Mouse (Mus musculus): ENCODE data around the gene Uts2r. TPM values are rescaled to one million over a fixed set of nuclear protein-coding genes. Genes with fewer than 3 reads are reported as not detected.

Uts2r gene
- total RNA-seq, 2 experiments from 2014 or later: not detected

DNA sequence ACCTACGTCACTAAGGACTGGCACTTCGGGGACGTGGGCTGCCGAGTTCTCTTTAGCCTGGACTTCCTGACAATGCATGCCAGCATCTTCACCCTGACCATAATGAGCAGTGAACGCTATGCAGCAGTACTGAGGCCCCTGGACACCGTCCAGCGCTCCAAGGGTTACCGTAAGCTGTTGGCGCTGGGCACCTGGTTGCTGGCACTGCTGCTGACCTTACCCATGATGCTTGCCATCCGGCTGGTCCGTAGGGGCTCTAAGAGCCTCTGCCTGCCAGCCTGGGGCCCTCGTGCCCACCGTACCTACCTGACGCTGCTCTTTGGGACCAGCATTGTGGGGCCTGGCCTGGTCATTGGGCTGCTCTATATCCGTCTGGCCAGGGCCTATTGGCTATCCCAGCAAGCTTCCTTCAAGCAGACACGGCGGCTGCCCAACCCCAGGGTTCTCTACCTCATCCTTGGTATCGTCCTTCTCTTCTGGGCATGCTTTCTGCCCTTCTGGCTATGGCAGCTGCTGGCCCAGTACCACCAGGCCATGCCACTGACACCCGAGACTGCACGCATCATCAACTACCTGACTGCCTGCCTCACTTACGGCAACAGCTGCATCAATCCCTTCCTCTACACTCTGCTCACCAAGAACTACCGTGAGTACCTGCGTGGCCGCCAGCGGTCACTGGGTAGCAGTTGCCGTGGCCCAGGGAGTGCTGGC is 720 bp downstream of the Uts2r start:
- no peak for ATAC-seq (replicated peaks; ENCODE audit: poor library complexity)

- ATAC-seq (replicated peaks; ENCODE audit: poor library complexity): no peak
These were observed 3.7 kb downstream of the Uts2r start for GRCm38 (mm10) chr11:121163751-121164150.

DNA sequence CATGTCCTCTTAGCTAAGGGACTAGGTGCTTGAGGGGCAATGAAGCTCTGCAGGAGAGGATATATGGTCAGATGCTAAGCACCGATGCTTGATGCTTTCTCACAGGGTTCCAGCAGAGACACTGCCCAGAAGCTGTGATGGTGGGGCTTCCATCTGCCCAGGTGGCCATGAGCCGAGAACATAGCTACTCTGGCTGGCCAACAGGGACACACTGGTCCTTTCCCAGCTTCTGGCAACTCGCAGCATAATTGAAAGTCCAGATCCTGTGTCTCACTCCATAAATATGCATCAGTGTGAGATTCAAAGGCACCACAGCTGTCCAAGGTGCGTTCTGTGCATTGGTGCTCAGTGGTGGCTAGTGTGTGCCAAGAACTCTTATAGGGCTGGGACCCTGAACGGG is 13.1 kb downstream of the Uts2r start:
- ATAC-seq (replicated peaks; ENCODE audit: poor library complexity): no peak

DNA sequence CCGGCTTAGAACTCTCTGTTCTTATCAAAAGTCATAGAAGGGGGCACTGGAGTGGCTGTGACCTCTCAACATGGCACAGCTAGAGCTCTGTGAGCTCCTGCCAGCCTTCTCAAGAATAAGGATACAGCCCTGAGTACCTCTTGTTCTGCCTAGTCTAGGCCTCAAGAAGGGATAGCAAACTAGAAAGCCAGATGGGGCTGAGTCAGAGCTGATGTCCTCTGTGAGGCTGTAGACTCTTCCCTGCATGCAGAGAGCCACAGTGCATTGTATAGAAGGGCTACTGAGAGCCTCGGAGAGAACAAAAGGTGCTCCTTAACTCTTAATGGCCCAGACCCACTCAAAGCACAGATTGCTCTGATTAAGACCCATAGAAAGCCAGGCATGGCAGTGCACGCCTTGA is 14.2 kb downstream of the Uts2r start:
- no peak for ATAC-seq (replicated peaks; ENCODE audit: poor library complexity)

GRCm38 (mm10) chr11:121176285-121177270 is 16.5 kb downstream of the Uts2r start:
- peak; percentile 94 for ATAC-seq (replicated peaks; ENCODE audit: poor library complexity)

DNA sequence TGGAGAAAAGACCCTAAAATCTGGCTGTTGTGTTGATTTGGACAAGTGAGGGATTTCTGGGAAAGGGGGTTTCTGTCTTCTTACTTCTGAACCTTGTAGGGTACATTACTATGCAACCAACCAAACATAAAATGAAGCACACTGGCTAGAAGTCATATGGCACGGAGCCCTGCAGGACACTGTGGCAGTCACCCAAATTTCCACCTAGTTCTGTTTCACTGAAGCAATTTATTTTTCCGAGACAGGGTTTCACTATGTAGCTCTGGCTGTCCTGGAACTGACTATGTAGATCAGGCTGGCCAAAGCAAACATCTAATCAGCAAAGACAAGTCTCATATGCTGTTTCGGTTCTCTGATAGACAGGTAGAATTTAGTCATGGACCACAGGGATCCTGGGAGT is 29.6 kb downstream of the Uts2r start:
- no peak for ATAC-seq (replicated peaks; ENCODE audit: poor library complexity)

- ATAC-seq (replicated peaks; ENCODE audit: poor library complexity): peak; percentile 37; the same call in 1 of the 2 replicates
These were observed 32.7 kb downstream of the Uts2r start for GRCm38 (mm10) chr11:121192742-121193141.

DNA sequence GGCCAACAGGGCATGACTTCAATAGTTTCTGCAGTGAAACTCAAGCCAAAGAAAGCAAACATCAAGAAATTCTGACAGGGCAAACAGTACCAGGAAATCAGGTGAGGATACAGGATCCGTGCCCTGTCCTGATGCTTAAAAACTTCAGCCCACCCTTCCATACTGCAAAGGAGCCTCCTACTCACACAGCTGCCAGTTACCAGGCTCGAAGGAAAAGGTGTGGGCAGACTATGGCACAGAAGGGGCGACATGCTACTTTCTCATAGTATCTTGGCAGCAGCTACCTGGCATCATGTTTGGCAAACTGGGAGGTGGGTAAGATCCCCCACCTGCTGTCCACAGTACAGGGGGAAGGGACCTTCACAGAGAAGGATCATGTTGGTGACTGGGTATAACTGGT is 33.3 kb downstream of the Uts2r start:
- ATAC-seq (replicated peaks; ENCODE audit: poor library complexity): no peak

DNA sequence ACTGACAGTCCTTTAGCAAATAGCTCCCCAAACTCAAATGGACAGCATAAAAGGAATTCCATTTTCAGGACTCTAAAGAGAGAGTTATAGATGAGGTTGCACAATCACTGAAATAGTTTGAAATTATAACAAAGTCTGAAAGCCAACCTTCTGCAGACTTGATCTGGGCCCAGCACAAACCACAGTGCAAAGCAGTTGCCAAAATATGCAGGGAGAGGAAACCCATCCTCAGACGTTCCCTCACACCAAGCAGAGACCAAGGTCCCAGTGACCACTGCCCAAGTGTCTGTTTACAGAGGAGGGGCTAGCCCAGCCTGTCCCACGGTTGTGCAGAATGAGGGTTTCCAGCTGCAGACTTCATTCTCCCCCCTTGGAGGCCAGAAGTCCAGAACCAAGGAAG is 38.6 kb downstream of the Uts2r start:
- no peak for ATAC-seq (replicated peaks; ENCODE audit: poor library complexity)

- ATAC-seq (replicated peaks; ENCODE audit: poor library complexity): no peak
These were observed 39.8 kb downstream of the Uts2r start for GRCm38 (mm10) chr11:121199851-121200250.

GRCm38 (mm10) chr11:121200781-121201180 is 40.7 kb downstream of the Uts2r start:
- no peak for ATAC-seq (replicated peaks; ENCODE audit: poor library complexity)

DNA sequence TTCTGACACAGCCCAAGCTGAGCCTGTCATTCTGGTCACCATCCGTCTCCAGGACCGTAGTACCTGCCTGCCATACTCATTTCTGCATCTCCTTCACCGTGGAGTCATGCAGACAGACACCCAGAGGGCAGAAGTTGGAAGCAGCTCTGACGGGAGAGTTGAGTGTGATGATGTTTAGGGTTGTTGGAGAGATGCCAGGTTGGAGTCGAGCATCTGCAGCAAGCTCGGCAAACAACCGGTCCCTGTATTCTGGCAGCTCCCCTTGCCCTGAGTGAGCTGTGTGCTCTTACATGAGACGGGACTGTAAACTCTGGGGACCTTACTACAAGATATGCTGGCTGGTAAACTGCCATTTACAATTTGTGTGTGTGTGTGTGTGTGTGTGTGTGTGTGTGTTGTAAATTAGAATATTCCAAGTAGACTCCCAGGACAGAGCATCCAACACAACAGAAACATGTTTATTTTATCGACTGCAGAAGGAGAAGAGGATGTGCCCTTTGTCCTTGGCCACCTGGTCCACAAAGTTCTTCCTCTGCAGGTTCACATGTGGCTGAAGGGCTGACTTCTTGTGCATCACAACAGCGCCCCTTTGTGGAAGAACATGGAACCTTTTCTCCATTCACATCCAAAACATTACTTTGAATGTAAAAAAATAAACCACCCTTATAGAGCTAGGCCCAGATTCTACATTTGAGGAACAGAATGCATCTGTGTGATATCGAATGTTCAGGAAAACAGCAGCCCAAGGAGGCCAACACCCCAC is 41.5 kb downstream of the Uts2r start:
- 0 out of 2 replicates have a peak, but pooled peaks have one; percentile 15 for ATAC-seq (replicated peaks; ENCODE audit: poor library complexity)

- ATAC-seq (replicated peaks; ENCODE audit: poor library complexity): no peak
These were observed 43.7 kb downstream of the Uts2r start for GRCm38 (mm10) chr11:121203859-121204160.

GRCm38 (mm10) chr11:121204161-121205006 is 44.3 kb downstream of the Uts2r start, which contains the start of the genes Hexdc and Ogfod3:
TSS of gene Hexdc (plus strand) at chr11:121204433.
TSS of gene Ogfod3 (minus strand) at chr11:121204711.
- ATAC-seq (replicated peaks; ENCODE audit: poor library complexity): peak; percentile 96

Other genes with a start within 250 kb of the Uts2r start
- gene Ccdc57, start 227.4 kb upstream of the Uts2r start, total RNA-seq (2015): 4.5 and 6.4 TPM in 2 replicates
- 6.4 and 8.4 TPM in 2 replicates for gene Ccdc57, start 227.4 kb upstream of the Uts2r start, total RNA-seq (2017)
- gene Slc16a3, start 211.8 kb upstream of the Uts2r start, total RNA-seq (2015): 4.4 and 5.3 TPM in 2 replicates
- gene Slc16a3, start 211.8 kb upstream of the Uts2r start, total RNA-seq (2017): 6.0 and 7.5 TPM in 2 replicates
- 51.3 and 64.2 TPM in 2 replicates for gene Csnk1d, start 168.9 kb upstream of the Uts2r start, total RNA-seq (2015)
- 69.8 and 74.2 TPM in 2 replicates for gene Csnk1d, start 168.9 kb upstream of the Uts2r start, total RNA-seq (2017)
- gene Cd7, start 120.9 kb upstream of the Uts2r start, total RNA-seq (2015): 0.44 and 0.59 TPM in 2 replicates
- 0.29 TPM in 1 of 2 replicates, not detected in the other for gene Cd7, start 120.9 kb upstream of the Uts2r start, total RNA-seq (2017)
- gene Sectm1b, start 96.7 kb upstream of the Uts2r start, total RNA-seq (2015): not detected in 2 replicates
- gene Sectm1b, start 96.7 kb upstream of the Uts2r start, total RNA-seq (2017): not detected in 2 replicates
- gene Sectm1a, start 79.1 kb upstream of the Uts2r start, total RNA-seq (2015): not detected in 2 replicates
- not detected in 2 replicates for gene Sectm1a, start 79.1 kb upstream of the Uts2r start, total RNA-seq (2017)
- not detected in 2 replicates for gene Tex19.2, start 41.6 kb upstream of the Uts2r start, total RNA-seq (2015)
- 0.71 TPM in 1 of 2 replicates, not detected in the other for gene Tex19.2, start 41.6 kb upstream of the Uts2r start, total RNA-seq (2017)
- gene Tex19.1, start 14.1 kb upstream of the Uts2r start, total RNA-seq (2015): not detected in 2 replicates
- gene Tex19.1, start 14.1 kb upstream of the Uts2r start, total RNA-seq (2017): not detected in 2 replicates
- 2.5 and 3.8 TPM in 2 replicates for gene Hexdc, start 44.2 kb downstream of the Uts2r start, total RNA-seq (2015)
- 5.7 and 6.3 TPM in 2 replicates for gene Hexdc, start 44.2 kb downstream of the Uts2r start, total RNA-seq (2017)
- 14.0 and 18.3 TPM in 2 replicates for gene Ogfod3, start 44.4 kb downstream of the Uts2r start, total RNA-seq (2015)
- 5.6 and 7.4 TPM in 2 replicates for gene Ogfod3, start 44.4 kb downstream of the Uts2r start, total RNA-seq (2017)
- gene Cybc1, start 69.1 kb downstream of the Uts2r start, total RNA-seq (2015): 39.6 and 42.2 TPM in 2 replicates
- 34.5 and 40.0 TPM in 2 replicates for gene Cybc1, start 69.1 kb downstream of the Uts2r start, total RNA-seq (2017)
- 11.3 and 11.9 TPM in 2 replicates for gene Narf, start 77.0 kb downstream of the Uts2r start, total RNA-seq (2015)
- gene Narf, start 77.0 kb downstream of the Uts2r start, total RNA-seq (2017): 21.0 and 23.9 TPM in 2 replicates
- gene Foxk2, start 99.7 kb downstream of the Uts2r start, total RNA-seq (2015): 24.8 and 28.9 TPM in 2 replicates
- gene Foxk2, start 99.7 kb downstream of the Uts2r start, total RNA-seq (2017): 20.9 and 23.1 TPM in 2 replicates
- 44.1 and 56.8 TPM in 2 replicates for gene Wdr45b, start 194.2 kb downstream of the Uts2r start, total RNA-seq (2015)
- gene Wdr45b, start 194.2 kb downstream of the Uts2r start, total RNA-seq (2017): 45.8 and 48.8 TPM in 2 replicates
- 0.57 TPM in 1 of 2 replicates, not detected in the other for gene Rab40b, start 228.0 kb downstream of the Uts2r start, total RNA-seq (2015)
- gene Rab40b, start 228.0 kb downstream of the Uts2r start, total RNA-seq (2017): 0.37 TPM in 1 of 2 replicates, not detected in the other